Mouse (Mus musculus) c-Kit-positive CD71-positive TER-119-positive erythroid progenitor cells, embryonic 14.5 days (primary cell): Measurements from ENCODE around the gene Nat8f6.
A peak's percentile ranks its signal among the peaks of the same experiment; 100 is the strongest.
"Not testable (repeated sequence)": the region's sequence is repeated elsewhere in the genome, so short reads cannot be mapped to it uniquely, and the experiment has no call there.

ENCODE experiments used
- DNase-seq: peaks from one replicate; pipeline ENCODE4 v3.0.0-alpha.2; 2013; ENCODE audit warnings: low spot score

The Nat8f6 gene

DNA sequence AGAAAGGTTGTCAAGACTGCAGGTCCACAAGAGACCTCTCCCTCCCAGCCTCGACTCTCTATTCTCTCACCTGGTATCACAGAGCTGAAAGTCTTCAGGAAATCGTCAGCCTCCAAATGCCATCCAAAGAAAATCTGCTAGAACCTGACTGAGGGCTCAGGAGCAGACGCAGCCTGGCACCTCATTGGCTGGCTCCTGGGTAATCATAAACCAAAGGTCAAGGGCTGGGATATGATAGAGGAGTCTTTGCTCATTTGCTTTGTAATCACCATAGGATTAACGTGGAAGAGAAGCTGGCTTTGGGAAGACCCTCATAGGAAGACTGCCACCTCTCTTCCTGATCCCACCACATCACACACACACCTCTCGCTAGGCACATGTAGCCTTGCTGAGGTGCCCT is at the start of gene Nat8f6, which contains the start of gene Nat8f5:
Nat8f6 (minus strand) TSS at position 118 of the 400 bp plus-strand sequence.
Nat8f5 (minus strand) TSS at position 136 of the 400 bp plus-strand sequence.
- DNase-seq, result no peak

DNA sequence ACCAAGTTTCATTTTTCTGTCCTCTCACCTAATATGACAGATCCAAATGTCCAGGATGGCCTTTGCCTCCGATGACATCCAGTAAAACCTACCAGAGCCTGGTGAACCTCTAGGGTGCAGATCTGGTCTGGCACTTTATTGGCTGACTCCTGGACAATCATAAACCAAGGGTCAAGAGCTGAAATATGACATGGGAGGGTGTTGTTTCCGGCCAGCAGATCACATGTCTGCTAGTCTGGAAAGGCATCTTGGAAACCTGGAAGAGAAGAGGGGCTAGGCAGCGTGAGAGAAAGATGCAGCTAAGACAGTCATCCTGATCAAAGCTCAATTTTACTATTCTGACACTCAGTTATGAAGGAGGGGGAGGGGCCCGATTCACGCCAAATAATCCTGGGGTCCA is 48.3 kb upstream of the Nat8f6 start, which contains the start of gene Nat8f2:
Nat8f2 (minus strand) TSS at position 153 of the 400 bp plus-strand sequence.
- DNase-seq, result not testable (repeated sequence)

DNA sequence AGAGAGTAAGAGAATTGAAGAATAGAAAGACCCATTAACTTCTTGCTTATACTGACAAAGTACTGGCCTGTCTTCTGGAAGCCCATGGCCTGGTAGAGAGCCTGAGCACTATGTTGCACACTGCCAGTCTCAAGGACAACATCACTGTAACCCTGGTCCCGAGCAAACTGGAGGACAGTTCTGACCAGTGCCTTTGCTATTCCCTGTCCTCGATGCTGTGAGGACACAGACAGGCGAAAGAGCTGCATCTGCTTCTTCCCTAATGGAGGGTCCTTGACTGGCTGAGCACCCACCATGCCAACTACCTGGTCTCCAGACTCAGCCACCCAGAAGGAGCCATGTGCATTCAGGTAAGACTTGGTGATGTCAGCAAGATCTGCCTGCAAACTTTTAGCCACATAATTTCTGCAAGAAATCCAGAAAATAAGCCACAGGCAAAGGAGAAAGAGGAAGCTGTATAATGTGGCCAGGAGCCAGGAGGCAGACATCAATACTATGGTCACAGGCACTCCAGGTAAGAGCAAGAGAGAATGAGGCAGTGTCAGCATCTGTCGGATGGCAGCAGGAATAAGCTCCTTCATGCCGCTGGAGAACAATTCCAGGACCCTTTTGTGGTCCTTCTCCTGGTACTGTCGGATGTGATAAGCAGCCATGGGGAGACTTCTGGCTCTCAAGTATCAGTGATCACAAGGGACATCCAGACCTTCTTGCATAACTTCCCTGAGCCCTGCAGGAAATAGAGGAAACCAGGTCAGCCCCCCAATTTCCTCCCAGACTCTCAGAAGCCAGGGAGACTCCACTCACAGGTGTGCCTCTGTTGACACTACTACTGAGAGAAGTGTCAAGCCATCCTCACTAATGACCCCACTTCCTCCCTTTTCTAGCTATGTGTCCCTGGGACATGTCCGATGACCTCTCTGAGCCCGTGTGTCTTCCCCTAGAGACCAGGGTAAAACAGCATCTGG is 47.3 kb upstream of the Nat8f6 start:
- DNase-seq, result no peak

DNA sequence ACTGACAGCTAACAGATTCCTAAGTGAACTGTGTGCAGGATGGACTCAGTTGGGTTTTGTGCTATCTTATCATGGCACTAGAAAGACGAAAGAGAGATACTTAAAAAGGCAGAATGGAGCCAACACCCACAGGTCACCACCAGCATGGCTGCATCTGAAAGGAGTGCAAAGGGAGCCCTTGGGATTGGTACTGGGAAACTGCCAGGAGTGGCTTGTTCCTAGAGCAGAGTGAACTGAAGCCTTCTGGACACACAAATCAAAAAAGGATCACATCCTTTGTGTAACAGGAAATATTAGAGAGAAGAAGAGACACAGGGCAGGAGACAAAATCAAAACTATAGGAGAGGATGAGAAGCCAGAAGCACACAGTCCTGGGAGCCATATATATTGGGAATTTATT is 46.2 kb upstream of the Nat8f6 start:
- DNase-seq, result not testable (repeated sequence)

DNA sequence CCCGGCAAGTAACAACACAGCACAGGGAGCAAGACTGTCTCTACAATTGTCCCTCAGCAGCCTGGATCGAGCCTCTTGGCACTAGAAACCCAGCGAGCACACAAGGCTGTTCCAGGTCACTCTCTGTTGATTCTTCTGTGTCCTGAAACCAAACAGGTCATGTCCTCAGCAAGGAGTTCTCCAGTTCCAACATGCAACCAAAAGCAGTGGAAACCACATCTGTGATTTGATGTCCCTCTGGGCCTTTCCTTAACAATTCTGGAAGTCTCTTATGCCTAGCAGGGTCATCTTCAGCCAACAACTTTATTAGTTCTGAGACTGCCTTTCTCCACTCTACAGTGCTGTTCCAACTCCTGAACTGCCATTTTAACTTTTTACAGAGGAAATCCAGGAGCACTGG is 45.4 kb upstream of the Nat8f6 start:
- DNase-seq, result not testable (repeated sequence)

DNA sequence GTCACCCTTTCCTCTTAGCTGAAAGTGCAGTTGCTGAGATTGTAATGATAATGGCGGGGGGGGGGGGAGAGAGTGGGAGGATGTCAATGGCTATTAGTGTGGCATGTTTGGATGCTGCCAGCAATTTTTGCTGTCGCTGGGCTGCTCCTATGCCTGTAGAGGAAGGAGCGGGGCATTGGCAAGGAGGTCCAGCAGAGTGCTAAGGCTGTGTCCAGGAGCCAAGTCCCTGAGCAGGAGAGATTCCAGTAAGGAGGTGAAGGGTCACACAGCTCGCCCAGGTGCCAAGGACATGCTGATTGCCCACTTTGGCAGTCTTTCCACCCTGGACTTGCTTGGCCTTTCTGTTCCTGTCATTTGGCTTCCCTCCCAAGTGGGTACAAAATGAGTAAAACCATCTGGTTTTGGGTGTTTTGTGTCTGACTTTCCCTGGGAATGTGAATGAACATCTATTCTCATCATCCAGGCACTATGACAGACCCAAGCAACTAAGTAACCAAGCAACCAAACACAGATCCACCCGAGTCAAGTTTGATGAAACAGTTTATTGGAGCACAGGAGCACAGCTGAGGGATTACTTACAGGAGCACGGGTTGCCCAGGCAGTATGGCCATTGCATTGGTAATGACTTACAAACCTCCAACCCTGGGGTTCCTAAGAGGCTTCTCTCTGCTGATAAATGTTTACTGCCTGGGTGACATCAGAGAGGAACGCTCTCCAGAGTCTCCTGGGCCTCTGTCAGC is 44.3 kb upstream of the Nat8f6 start:
- not testable (repeated sequence) for DNase-seq

DNA sequence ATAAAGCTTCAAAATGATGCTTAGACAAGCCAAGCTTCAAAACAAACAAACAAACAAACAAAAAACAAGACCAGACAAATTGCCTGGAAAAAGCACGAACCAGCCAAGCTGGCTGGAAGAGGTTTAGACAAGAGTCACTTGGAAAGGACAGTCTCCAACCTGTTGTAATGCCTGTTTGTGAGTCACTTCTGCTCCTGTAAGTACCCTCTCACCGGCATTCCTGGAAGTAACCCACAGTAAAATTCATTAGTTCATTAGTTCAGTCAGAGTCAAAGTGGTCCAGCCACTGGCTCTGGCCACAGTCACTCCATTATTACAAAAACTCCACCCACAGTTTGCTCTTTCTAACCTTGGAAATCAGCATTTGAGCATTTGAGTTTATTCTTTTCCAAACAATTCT is 43.1 kb upstream of the Nat8f6 start:
- no peak for DNase-seq

DNA sequence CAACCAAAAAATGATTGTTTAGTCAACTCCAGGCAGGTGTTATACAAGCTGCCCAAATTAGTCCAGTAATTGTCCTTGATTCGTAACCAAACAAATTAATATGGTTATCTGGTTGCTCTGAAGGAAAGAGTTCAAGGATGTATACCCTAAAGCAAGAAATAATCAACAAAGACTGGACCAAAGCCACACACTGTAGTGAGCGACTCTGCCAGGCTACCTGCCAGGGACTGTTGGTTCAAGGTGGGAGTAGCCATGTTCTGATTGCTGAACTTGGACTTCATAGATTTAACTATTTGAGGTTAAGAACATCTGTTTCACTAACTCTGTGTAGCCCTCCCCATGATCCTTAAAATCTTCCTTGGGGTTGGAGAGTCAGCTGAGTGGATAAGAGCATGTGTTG is 42.4 kb upstream of the Nat8f6 start:
- DNase-seq, result no peak

DNA sequence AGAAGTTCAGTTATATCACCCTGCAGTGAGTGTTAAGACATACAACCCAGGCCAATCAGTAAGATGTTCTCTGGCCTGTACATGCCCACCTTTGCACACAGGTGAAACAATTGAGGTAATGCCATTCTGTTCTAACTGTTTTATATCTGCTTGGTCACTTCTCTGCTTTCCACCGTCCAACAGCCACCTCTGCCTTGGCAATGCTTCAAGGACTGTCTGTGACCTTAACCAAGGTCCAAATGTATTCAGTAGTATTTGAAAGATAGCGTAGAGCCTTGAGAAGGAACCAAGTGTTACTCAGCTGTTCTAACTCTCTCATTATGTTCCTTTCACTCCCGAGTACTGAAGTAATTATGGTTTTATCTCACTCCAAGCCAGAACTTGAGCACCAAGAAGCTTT is 41.8 kb upstream of the Nat8f6 start:
- DNase-seq, result no peak

DNA sequence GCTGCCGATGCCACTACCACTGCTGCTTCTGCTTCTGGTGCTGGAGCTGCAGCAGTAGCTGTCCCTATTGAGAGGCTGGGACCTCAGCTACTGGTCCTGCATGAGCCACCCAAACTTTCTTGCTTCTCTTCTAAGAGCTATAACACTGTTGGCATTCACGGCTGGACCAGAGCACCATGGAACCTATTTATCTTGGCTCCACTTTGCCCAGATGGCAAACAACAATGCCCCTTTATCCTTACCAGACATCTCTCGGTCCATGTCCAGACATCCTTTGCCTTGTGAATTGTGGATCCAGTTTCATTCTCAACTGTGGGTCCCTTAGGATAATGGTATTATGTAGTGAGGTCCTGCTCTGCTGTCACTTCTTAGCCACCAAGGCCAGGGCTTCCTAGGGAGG is 40.5 kb upstream of the Nat8f6 start:
- DNase-seq, result no peak

DNA sequence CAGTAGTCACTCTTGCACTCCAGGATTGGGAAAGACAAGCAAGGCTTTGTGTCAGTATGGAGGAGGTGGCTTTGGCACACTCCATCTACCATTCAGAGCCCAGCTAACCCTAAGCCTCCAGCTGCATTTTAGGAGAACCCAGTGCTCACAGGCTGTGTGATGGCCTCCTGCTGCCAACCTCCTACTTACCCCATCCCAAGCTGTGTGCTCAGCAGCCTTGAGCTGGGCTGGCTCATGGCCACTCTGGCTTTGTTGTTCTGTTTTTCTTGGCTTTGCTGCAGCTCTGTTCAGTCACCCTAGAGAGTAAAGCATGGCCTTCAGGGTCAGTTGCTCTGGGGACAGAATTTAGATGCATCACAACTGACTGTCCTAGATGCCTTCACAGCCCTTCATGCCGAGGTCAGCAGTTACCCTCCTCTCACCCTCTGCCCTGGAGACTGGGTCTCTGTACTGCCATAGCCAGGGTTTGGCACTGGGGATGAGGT is 35.5 kb upstream of the Nat8f6 start:
- no peak for DNase-seq

DNA sequence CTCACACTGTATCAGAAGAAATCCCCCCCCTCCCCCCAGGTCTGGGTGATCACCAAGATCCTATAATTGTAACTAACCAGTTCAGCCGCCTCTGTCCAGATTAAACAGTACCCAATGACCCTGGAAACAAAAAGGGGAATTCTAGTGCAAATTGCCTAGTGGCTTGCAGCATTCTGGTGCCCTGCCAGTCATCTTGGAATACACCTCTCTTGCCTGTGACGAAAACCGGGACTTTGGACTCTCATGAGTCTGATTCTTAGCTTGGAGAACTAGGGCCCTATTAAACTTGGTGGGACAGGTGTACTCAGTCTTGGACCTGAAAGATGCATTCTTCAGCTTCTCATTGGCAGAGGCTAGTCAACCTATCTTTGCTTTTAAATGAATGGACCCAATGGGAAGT is 32.7 kb upstream of the Nat8f6 start:
- no peak for DNase-seq

DNA sequence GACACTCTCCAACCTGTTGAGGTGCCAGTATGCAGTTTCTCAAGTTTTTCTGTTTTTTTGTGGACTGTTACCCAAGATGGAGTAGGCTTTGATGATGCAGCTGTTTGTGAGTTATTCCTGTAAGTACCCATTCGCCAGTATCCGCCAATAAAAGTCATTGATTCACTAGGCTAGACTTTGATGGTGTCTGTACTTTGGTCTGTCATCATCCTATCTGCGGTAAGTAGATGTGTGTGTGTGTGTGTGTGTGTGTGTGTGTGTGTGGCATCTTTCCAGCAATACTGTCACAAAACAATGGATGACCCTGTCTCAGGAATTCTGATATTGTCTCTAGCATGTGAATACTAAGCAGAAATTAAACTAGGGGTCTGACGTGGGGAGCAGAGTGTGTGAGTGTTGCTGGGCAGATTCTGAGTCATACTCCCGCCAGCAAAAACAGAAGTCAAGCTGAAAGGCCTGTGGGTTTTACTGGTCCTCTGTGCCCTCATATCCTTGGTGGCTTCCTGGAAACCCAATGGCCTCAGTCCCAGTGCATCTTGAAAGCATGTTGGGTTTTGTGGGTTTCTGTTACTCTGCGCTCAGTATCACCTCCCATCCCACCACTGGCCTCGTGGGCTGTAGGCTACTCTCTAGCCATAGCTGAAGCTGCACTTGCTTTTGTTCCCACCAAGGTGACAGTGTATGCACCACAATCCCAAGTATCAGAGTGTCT is 30.5 kb upstream of the Nat8f6 start:
- no peak for DNase-seq

DNA sequence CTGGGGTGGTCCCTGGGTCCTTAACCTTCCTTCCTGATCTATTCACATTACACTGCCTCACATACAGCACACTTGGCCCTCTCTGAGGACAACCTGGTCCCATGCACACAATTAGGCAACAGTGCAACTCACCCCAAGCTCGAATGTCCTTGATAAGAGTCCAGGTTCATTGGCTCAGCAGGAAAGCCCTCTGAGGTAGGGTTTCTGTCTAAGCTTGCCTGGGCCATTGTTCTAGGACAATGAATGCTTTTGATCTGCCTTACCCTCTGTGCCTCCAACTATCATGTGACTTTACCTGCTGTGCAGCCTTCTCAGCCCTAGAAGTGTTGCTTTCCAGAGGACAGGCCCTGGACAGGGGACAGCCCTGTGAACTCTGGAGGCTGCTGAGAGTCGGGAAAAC is 28.5 kb upstream of the Nat8f6 start:
- DNase-seq, result no peak

DNA sequence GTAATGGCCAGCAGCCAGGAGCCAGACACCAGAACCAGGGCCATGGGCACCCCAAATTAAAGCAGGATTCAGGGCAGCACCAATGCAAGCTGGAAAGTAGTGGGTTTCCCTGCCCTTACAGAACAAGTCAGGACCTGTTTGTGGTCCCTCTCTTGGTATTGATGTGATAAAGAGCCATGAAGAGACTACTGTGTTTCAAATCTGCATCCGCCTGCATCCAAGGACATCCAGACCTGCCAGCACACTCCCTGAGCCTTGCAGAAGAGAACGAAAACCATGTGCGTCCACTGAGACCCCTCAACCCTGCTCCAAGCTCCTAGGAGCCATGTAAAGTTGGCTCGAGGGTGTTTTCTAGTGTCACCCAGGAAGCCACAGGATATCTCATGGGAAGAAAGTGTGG is 27.4 kb upstream of the Nat8f6 start:
- no peak for DNase-seq

DNA sequence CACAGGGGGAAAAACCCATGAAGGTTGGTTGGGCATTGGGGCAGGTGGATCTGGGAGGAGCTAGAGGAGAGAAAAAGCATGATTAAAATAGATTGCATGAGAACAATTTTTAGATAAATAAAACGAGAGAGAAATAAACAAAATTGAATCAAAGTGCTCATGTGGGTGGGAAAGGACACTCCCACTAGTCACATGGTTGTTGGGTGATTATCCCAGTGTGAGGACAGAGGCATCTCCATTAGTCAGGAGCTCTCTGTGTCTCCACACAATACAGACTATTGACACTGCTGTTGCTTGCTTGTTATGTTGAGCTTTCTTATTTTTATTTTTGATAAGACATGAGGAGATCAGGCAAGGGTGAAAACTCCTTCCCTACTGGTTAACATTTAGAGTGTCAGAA is 26.2 kb upstream of the Nat8f6 start:
- no peak for DNase-seq

DNA sequence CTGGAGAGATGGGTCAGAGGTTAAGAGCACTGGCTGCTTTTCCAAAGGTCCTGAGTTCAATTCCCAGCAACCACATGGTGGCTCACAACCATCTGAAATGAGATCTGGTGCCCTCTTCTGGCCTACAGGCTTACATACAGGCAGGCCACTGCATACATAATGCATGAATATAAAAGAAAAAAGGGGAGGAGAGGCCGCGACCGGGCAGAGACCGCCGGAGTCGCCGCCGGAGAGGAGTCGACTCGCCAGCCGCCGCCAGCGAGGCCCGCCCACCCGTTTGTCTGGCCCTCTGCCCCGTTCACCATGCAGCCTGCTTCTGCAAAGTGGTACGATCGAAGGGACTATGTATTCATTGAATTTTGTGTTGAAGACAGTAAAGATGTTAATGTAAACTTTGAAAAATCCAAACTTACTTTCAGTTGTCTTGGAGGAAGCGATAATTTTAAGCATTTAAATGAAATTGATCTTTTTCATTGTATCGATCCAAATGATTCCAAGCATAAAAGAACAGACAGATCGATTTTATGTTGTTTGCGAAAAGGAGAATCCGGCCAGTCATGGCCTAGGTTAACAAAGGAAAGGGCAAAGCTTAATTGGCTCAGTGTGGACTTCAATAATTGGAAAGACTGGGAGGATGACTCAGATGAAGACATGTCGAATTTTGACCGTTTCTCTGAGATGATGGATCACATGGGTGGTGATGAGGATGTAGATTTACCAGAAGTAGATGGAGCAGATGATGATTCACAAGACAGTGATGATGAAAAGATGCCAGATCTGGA is 23.1 kb upstream of the Nat8f6 start:
- DNase-seq, result not testable (repeated sequence)

DNA sequence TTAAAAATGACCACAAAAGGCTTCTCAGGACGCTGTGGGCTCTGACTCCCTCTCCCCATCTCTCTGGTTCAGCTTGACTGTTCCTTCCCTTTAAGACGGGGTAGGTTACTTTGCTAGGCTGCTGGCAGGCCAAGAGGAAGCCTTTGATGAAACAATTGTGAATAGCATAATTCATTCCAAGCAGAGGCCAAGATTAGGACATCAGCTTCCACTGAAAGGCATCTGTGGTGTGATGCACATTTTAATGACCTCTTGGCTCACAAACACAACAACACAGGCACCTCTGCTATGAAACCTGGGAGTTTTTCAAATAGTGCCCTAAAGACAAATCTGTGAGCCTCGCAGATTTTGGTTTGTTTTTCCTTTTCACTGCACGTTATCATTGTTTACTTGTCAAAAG is 19.2 kb upstream of the Nat8f6 start:
- no peak for DNase-seq

DNA sequence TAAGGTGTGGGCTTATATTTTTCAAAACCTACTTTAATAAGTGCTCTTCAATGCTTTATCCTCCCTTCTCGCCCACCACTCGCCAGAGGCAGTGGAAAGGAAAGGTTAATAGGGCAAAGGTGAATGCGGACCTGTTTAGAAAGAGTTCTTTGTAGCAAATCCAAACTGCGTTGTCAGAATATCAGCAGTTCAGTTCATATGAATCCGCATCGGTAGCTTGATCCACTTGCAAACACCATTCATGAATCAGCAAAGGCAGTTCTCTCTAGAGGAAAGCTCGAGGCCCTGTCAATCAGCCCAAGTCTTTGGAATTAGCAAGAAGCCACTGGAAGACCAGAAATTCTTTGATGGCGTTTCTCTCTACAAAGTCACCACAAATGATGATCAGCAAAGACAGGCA is 17.9 kb upstream of the Nat8f6 start:
- no peak for DNase-seq

DNA sequence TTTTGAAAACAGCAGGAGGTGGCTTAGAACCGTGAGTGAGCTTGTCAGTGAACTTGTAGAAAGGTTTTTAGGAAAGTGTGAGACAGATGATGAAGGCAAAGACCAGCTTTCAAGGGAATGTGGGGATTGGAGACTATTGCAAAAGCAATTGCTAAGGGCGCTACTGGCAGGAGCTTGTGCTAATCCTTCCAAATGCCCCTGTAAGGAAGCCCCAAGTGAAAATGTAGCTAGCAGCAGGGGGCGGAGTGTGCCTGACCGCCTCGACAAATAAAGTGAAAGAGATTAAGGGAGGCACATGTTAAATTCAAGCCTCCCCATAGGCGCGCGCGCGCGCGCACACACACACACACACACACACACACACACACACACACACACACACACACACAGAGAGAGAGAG is 16.6 kb upstream of the Nat8f6 start:
- not testable (repeated sequence) for DNase-seq

DNA sequence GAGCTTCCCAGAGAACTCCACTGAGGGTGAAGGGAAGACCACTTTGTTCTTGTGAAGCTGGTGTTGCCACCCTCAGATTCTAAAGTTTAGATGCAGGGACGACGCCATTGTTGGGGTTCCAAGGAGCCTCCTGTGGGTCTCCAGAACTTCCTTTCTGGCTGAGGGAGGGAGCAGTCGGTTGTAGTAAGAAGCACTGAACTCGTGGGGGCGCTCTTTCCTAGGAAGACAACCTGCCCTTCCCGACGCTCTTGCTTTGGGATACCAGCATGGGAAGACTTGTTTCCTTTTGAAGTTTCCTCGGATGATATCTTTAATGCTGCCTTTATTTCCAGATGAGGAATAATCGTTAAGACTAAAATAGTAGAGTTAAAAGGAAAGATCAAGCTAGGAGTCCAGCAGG is 16.1 kb upstream of the Nat8f6 start:
- peak; percentile 2 for DNase-seq
